Mouse (Mus musculus) lung, postnatal 4 days (tissue): Measurements from ENCODE around the gene Dhdh.
"Not testable (repeated sequence)": the region's sequence is repeated elsewhere in the genome, so short reads cannot be mapped to it uniquely, and the experiment has no call there.

Source experiments
- DNase-seq, 2 experiments: peaks; one replicate each; pipeline ENCODE4 v3.0.0; 2021

Dhdh gene

GRCm38 (mm10) chr7:45509912-45510787 is 21.5 kb upstream of the Dhdh start, which contains the start of gene Nucb1:
TSS of gene Nucb1 (minus strand) at chr7:45510406.
- peak; percentile 94 to 95 for DNase-seq

GRCm38 (mm10) chr7:45509181-45509882 is 20.7 kb upstream of the Dhdh start:
- DNase-seq, result no peak

- DNase-seq, result no peak
These were observed 20.0 kb upstream of the Dhdh start for GRCm38 (mm10) chr7:45508561-45508960.

- DNase-seq, result no peak
These were observed 19.0 kb upstream of the Dhdh start for GRCm38 (mm10) chr7:45507583-45507982.

- no peak for DNase-seq
These were observed 9.8 kb upstream of the Dhdh start for GRCm38 (mm10) chr7:45498427-45498826.

- no peak for DNase-seq
These were observed 5.9 kb upstream of the Dhdh start for GRCm38 (mm10) chr7:45494548-45494947.

- DNase-seq, result no peak
These were observed 4.3 kb upstream of the Dhdh start for GRCm38 (mm10) chr7:45492951-45493350.

GRCm38 (mm10) chr7:45492225-45492844 is 3.7 kb upstream of the Dhdh start:
- no peak for DNase-seq

- DNase-seq, result no peak
These were observed 2.7 kb upstream of the Dhdh start for GRCm38 (mm10) chr7:45491264-45491663.

GRCm38 (mm10) chr7:45490822-45491221 is 2.2 kb upstream of the Dhdh start:
- no peak for DNase-seq

- DNase-seq, result no peak
These were observed 973 bp upstream of the Dhdh start for GRCm38 (mm10) chr7:45489578-45489977.

GRCm38 (mm10) chr7:45487861-45488292 is 728 bp downstream of the Dhdh start:
- no peak for DNase-seq

- DNase-seq, result no peak
These were observed 1.7 kb downstream of the Dhdh start, which contains the start of gene Gm45808 for GRCm38 (mm10) chr7:45486761-45487415. TSS of gene Gm45808 (minus strand) at chr7:45486811.

- DNase-seq, result no peak
These were observed 2.4 kb downstream of the Dhdh start for GRCm38 (mm10) chr7:45486158-45486557.

- DNase-seq, result not testable (repeated sequence)
These were observed 3.6 kb downstream of the Dhdh start for GRCm38 (mm10) chr7:45484985-45485384.

GRCm38 (mm10) chr7:45482166-45482565 is 6.4 kb downstream of the Dhdh start:
- no peak for DNase-seq

- peak; percentile 63 to 77 for DNase-seq
These were observed 7.2 kb downstream of the Dhdh start, which contains the start of gene Tulp2 for GRCm38 (mm10) chr7:45481374-45481927. TSS of gene Tulp2 (plus strand) at chr7:45481877.

- not testable (repeated sequence) for DNase-seq
These were observed 8.3 kb downstream of the Dhdh start for GRCm38 (mm10) chr7:45480310-45480709.

GRCm38 (mm10) chr7:45478774-45479173 is 9.8 kb downstream of the Dhdh start:
- DNase-seq, result no peak

- peak in 1 of 2 experiments; percentile 77 for DNase-seq
These were observed 11.6 kb downstream of the Dhdh start for GRCm38 (mm10) chr7:45477003-45477402.

GRCm38 (mm10) chr7:45476453-45476852 is 12.2 kb downstream of the Dhdh start:
- DNase-seq, result no peak

- no peak for DNase-seq
These were observed 13.2 kb downstream of the Dhdh start for GRCm38 (mm10) chr7:45475291-45475969.
